Mouse (Mus musculus): ENCODE data around the gene Homer1.

GRCm38 (mm10) chr13:93383620-93384019, 84.2 kb downstream of the Homer1 start:
- TF ChIP-seq EP300 (IDR thresholded peaks at IDR 0.05; ENCODE audit: low read depth) (no peak), CTCF (IDR thresholded peaks at IDR 0.05; ENCODE audit: low read depth) (no peak)

All from liver, embryonic 14.5 days (tissue).